Mouse (Mus musculus): Measurements from ENCODE around the gene Pole4. TPM values are rescaled to one million over a fixed set of nuclear protein-coding genes. Genes with fewer than 3 reads are reported as not detected.

Pole4 gene
- polyA plus RNA-seq, 1 experiment: 7.2 TPM

- WGBS: 89% methylated on average over 9 of the region's 9 CpGs
- no peaks in the 10 kb centered on the region for H3K27me3 ChIP-seq (ENCODE audit: control insufficient read depth, insufficient read depth, low read length)
- no peak overlapping the region for H3K4me3 ChIP-seq (ENCODE audit: low read depth, low read length)
- peaks cover 25% of the 10 kb centered on the region for H3K4me1 ChIP-seq (ENCODE audit: control insufficient read depth, insufficient read depth, insufficient read length, low read length)
- TF ChIP-seq POLR2A (IDR thresholded peaks at IDR 0.05; ENCODE audit: low read depth, low read length): no peak
- no peak for TF ChIP-seq CTCF (IDR thresholded peaks at IDR 0.05; ENCODE audit: extremely low read depth, insufficient read length, insufficient replicate concordance, low read depth, low read length)
- no peak overlapping the region for H3K27ac ChIP-seq (ENCODE audit: insufficient read depth, low read depth, low read length)
- peaks cover 10% of the 10 kb centered on the region for H3K36me3 ChIP-seq (ENCODE audit: control insufficient read depth, insufficient read depth, low read length)
Measured at GRCm38 (mm10) chr6:82748106-82748672, 43.0 kb upstream of the Pole4 start.

DNA sequence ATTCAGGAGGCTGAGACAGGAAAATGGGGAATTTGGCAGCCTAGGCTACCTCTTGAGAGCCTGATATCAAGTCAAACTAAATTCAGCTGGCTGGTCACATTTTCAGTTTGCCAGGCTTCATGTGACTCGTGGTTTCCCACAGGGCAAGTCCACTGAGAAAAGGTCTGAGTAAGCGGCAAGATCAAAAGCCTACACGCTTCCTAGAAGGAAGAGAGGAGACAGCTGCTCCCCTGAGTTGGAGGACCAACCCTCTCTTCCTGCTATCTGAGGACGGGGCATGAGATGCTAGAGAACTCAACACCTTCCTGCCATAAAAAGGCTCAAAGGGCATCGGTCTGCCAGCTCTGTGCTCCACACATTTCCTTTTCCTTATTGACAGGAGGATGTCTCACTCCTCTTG is 41.9 kb upstream of the Pole4 start:
- TF ChIP-seq CTCF (IDR thresholded peaks at IDR 0.05; ENCODE audit: extremely low read depth, insufficient read length, insufficient replicate concordance, low read depth, low read length): no peak
- TF ChIP-seq POLR2A (IDR thresholded peaks at IDR 0.05; ENCODE audit: low read depth, low read length): no peak
- peaks cover 20% of the 10 kb centered on the region for H3K36me3 ChIP-seq (ENCODE audit: control insufficient read depth, insufficient read depth, low read length)
- WGBS: 10% methylated on average over 5 of the region's 5 CpGs

GRCm38 (mm10) chr6:82744553-82744952 is 39.4 kb upstream of the Pole4 start:
- 85% methylated on average over 9 of the region's 9 CpGs for WGBS
- no peak overlapping the region for H3K27ac ChIP-seq (ENCODE audit: insufficient read depth, low read depth, low read length)

More for the DNA sequence above, 41.9 kb upstream of the Pole4 start:
- H3K4me3 ChIP-seq (ENCODE audit: low read depth, low read length): no peak overlapping the region
- H3K27ac ChIP-seq (ENCODE audit: insufficient read depth, low read depth, low read length): peak overlapping the region; percentile 50
- peaks cover 23% of the 10 kb centered on the region; the same call in 1 of the 2 replicates for H3K4me1 ChIP-seq (ENCODE audit: control insufficient read depth, insufficient read depth, insufficient read length, low read length)
- no peaks in the 10 kb centered on the region for H3K27me3 ChIP-seq (ENCODE audit: control insufficient read depth, insufficient read depth, low read length)

DNA sequence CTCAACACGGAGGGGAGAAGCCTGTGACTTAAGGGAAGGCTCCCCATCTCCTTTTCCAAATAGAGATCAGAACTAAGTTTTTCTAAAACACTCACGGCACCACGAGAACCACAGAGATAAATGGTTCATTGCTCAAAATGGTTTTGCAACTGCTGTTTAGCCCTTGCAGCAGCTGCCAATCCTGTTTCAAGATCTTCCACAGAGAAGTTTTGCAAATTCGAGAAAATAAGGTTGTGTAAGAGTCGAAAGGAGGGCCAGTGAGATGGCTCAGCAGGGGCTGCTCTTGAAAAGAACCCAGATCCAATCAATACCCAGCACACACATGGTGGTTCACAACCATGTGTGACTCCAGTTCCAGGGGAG is 36.3 kb upstream of the Pole4 start:
- Histone ChIP-seq H3K27me3 (ENCODE audit: control insufficient read depth, insufficient read depth, low read length) (no peaks in the 10 kb centered on the region), H3K36me3 (ENCODE audit: control insufficient read depth, insufficient read depth, low read length) (peaks cover 36% of the 10 kb centered on the region), H3K4me1 (ENCODE audit: control insufficient read depth, insufficient read depth, insufficient read length, low read length) (peaks cover 11% of the 10 kb centered on the region; the same call in 1 of the 2 replicates), H3K4me3 (ENCODE audit: low read depth, low read length) (no peak overlapping the region), H3K27ac (ENCODE audit: insufficient read depth, low read depth, low read length) (no peak overlapping the region)
- no peak for TF ChIP-seq POLR2A (IDR thresholded peaks at IDR 0.05; ENCODE audit: low read depth, low read length)
- TF ChIP-seq CTCF (IDR thresholded peaks at IDR 0.05; ENCODE audit: extremely low read depth, insufficient read length, insufficient replicate concordance, low read depth, low read length): no peak
- WGBS: 74% methylated on average over 5 of the region's 5 CpGs

More at GRCm38 (mm10) chr6:82744553-82744952, 39.4 kb upstream of the Pole4 start:
- no peak overlapping the region for H3K4me3 ChIP-seq (ENCODE audit: low read depth, low read length)
- peaks cover 20% of the 10 kb centered on the region for H3K36me3 ChIP-seq (ENCODE audit: control insufficient read depth, insufficient read depth, low read length)
- no peaks in the 10 kb centered on the region for H3K27me3 ChIP-seq (ENCODE audit: control insufficient read depth, insufficient read depth, low read length)
- no peak for TF ChIP-seq POLR2A (IDR thresholded peaks at IDR 0.05; ENCODE audit: low read depth, low read length)
- H3K4me1 ChIP-seq (ENCODE audit: control insufficient read depth, insufficient read depth, insufficient read length, low read length): peaks cover 22% of the 10 kb centered on the region; the same call in 1 of the 2 replicates

GRCm38 (mm10) chr6:82740868-82741517 is 35.8 kb upstream of the Pole4 start:
- peaks cover 6% of the 10 kb centered on the region; the same call in 1 of the 2 replicates for H3K4me1 ChIP-seq (ENCODE audit: control insufficient read depth, insufficient read depth, insufficient read length, low read length)
- TF ChIP-seq POLR2A (IDR thresholded peaks at IDR 0.05; ENCODE audit: low read depth, low read length) (no peak), CTCF (IDR thresholded peaks at IDR 0.05; ENCODE audit: extremely low read depth, insufficient read length, insufficient replicate concordance, low read depth, low read length) (no peak)
- no peaks in the 10 kb centered on the region for H3K27me3 ChIP-seq (ENCODE audit: control insufficient read depth, insufficient read depth, low read length)
- no peak overlapping the region for H3K4me3 ChIP-seq (ENCODE audit: low read depth, low read length)
- H3K27ac ChIP-seq (ENCODE audit: insufficient read depth, low read depth, low read length): peak overlapping the region; percentile 14; the same call in 1 of the 2 replicates
- WGBS: 67% methylated on average over 8 of the region's 8 CpGs
- H3K36me3 ChIP-seq (ENCODE audit: control insufficient read depth, insufficient read depth, low read length): peaks cover 32% of the 10 kb centered on the region

- no peak overlapping the region for H3K4me3 ChIP-seq (ENCODE audit: low read depth, low read length)
- peaks cover 5% of the 10 kb centered on the region; the same call in 1 of the 2 replicates for H3K4me1 ChIP-seq (ENCODE audit: control insufficient read depth, insufficient read depth, insufficient read length, low read length)
- peak overlapping the region; percentile 14; the same call in 1 of the 2 replicates for H3K27ac ChIP-seq (ENCODE audit: insufficient read depth, low read depth, low read length)
- peaks cover 39% of the 10 kb centered on the region for H3K36me3 ChIP-seq (ENCODE audit: control insufficient read depth, insufficient read depth, low read length)
- no peaks in the 10 kb centered on the region for H3K27me3 ChIP-seq (ENCODE audit: control insufficient read depth, insufficient read depth, low read length)
- no peak for TF ChIP-seq POLR2A (IDR thresholded peaks at IDR 0.05; ENCODE audit: low read depth, low read length)
- TF ChIP-seq CTCF (IDR thresholded peaks at IDR 0.05; ENCODE audit: extremely low read depth, insufficient read length, insufficient replicate concordance, low read depth, low read length): no peak; the same call in 1 of the 2 replicates
- 4% methylated on average over 6 of the region's 6 CpGs for WGBS
Measured at GRCm38 (mm10) chr6:82740269-82740668, 35.1 kb upstream of the Pole4 start.

Data from small intestine, adult 2 months (tissue).